Mouse (Mus musculus) small intestine, adult 2 months (tissue): ENCODE data around the gene Txnrd2.

Source experiments
- CTCF ChIP-seq: fragments of 200-500 bp; IDR thresholded peaks from 2 replicates; pipeline ENCODE4 v1.5.1; 2012; ENCODE audit warnings: low read depth, mild to moderate bottlenecking, control low read depth, inconsistent platforms, low read length, moderate library complexity, mixed read lengths; ENCODE audit not compliant: insufficient replicate concordance, insufficient read length; ENCODE audit errors: extremely low read depth
- POLR2A ChIP-seq: fragments of 200-500 bp; IDR thresholded peaks from 2 replicates; pipeline ENCODE4 v1.6.1; 2012; ENCODE audit warnings: low read depth, mild to moderate bottlenecking, control low read depth, inconsistent platforms, low read length, moderate library complexity

GRCm38 (mm10) chr16:18425475-18426214, 539 bp upstream of the Txnrd2 start:
- no peak for TF ChIP-seq CTCF
- TF ChIP-seq POLR2A: no peak
